Mouse (Mus musculus): ENCODE results near the gene Myh10.
A peak's percentile ranks its signal among the peaks of the same experiment; 100 is the strongest.
"Not testable (repeated sequence)": the region's sequence is repeated elsewhere in the genome, so short reads cannot be mapped to it uniquely, and the experiment has no call there.

Gene Myh10

GRCm38 (mm10) chr11:68692693-68693446, 1.5 kb downstream of the Myh10 start:
- peak; percentile 28 to 50 for DNase-seq (ENCODE audit: low spot score in 2 of 2)

GRCm38 (mm10) chr11:68693447-68694040, 2.2 kb downstream of the Myh10 start:
- DNase-seq (ENCODE audit: low spot score in 2 of 2) = no peak

- DNase-seq (ENCODE audit: low spot score in 2 of 2) = no peak
These were observed 11.0 kb downstream of the Myh10 start for GRCm38 (mm10) chr11:68702370-68702769.

GRCm38 (mm10) chr11:68703360-68703759, 12.0 kb downstream of the Myh10 start:
- DNase-seq (ENCODE audit: low spot score in 2 of 2) = no peak

GRCm38 (mm10) chr11:68704258-68704657, 12.9 kb downstream of the Myh10 start:
- DNase-seq (ENCODE audit: low spot score in 2 of 2) = no peak

- DNase-seq (ENCODE audit: low spot score in 2 of 2) = no peak
These were observed 13.5 kb downstream of the Myh10 start for GRCm38 (mm10) chr11:68704847-68705246.

- DNase-seq (ENCODE audit: low spot score in 2 of 2) = no peak
These were observed 15.4 kb downstream of the Myh10 start for GRCm38 (mm10) chr11:68706524-68707429.

- DNase-seq (ENCODE audit: low spot score in 2 of 2) = no peak
These were observed 16.7 kb downstream of the Myh10 start for GRCm38 (mm10) chr11:68707881-68708582.

- DNase-seq (ENCODE audit: low spot score in 2 of 2) = no peak
These were observed 24.8 kb downstream of the Myh10 start for GRCm38 (mm10) chr11:68716167-68716566.

- no peak for DNase-seq (ENCODE audit: low spot score in 2 of 2)
These were observed 25.9 kb downstream of the Myh10 start for GRCm38 (mm10) chr11:68717171-68717840.

- peak in 1 of 2 experiments; percentile 13 for DNase-seq (ENCODE audit: low spot score in 2 of 2)
These were observed 27.8 kb downstream of the Myh10 start for GRCm38 (mm10) chr11:68719096-68719648.

GRCm38 (mm10) chr11:68719774-68720173, 28.4 kb downstream of the Myh10 start:
- no peak for DNase-seq (ENCODE audit: low spot score in 2 of 2)

GRCm38 (mm10) chr11:68724117-68724516, 32.8 kb downstream of the Myh10 start:
- no peak for DNase-seq (ENCODE audit: low spot score in 2 of 2)

GRCm38 (mm10) chr11:68728693-68729092, 37.3 kb downstream of the Myh10 start:
- DNase-seq (ENCODE audit: low spot score in 2 of 2) = no peak

GRCm38 (mm10) chr11:68730792-68731191, 39.4 kb downstream of the Myh10 start:
- no peak for DNase-seq (ENCODE audit: low spot score in 2 of 2)

GRCm38 (mm10) chr11:68732066-68732465, 40.7 kb downstream of the Myh10 start:
- DNase-seq (ENCODE audit: low spot score in 2 of 2) = no peak

GRCm38 (mm10) chr11:68733401-68733800, 42.0 kb downstream of the Myh10 start:
- not testable (repeated sequence) for DNase-seq (ENCODE audit: low spot score in 2 of 2)

- DNase-seq (ENCODE audit: low spot score in 2 of 2) = no peak
These were observed 48.1 kb downstream of the Myh10 start for GRCm38 (mm10) chr11:68739509-68739908.

GRCm38 (mm10) chr11:68742658-68743057, 51.3 kb downstream of the Myh10 start:
- DNase-seq (ENCODE audit: low spot score in 2 of 2) = no peak

GRCm38 (mm10) chr11:68744150-68744549, 52.8 kb downstream of the Myh10 start:
- DNase-seq (ENCODE audit: low spot score in 2 of 2) = no peak
